Comparison of ENCODE assay signal across 10 mouse cellular contexts in the genomic region with DNA sequence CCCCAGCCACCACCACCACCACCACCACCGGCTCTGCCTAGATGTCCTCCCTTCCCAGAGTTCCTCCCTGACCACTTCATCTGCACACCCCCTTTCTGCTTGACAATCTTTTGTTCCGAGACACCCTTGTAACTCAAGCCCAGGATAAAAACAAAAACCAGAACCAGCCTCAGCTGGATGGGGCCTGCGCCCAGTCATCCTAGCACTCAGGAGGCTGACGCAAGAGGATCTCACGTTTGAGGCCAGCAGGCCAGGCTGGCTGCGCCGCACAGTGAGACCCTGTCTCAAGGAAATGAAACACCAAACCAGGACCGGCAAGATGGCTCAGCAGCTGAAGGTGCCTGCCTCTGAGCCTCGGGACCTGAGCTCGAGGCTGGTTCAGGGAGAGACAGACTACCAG. TPM values are rescaled to one million over a fixed set of nuclear protein-coding genes. Genes with fewer than 3 reads are reported as not detected.
A peak's percentile ranks its signal among the peaks of the same experiment; 100 is the strongest.
DNase-seq lines count a peak whose midpoint lies in the region; ATAC-seq and TF ChIP-seq lines count a peak whose summit lies in the region.
"Had no signal": no experiment of that assay in that cellular context is flagged by ENCODE, and none has a peak within 500 bp of the region (broad histone marks: within the 10 kb centered on the region; RNA-seq: fewer than 3 reads in every experiment).

No protein-coding gene starts in this region.

- TF ChIP-seq CTCF in kidney, postnatal 0 days (IDR thresholded peaks at IDR 0.05; ENCODE audit: low read depth), result no peak
- no peak for TF ChIP-seq CTCF in liver, postnatal 0 days (IDR thresholded peaks at IDR 0.05; ENCODE audit: low read depth)

- DNase-seq in kidney, postnatal 0 days (ENCODE audit: low spot score), result no peak
- DNase-seq in kidney, postnatal 14 days, result no peak
- DNase-seq in liver, postnatal 0 days, result peak; percentile 30
- no peak for DNase-seq in left cerebral cortex, postnatal 36 days (ENCODE audit: low spot score in 2 of 2)
- no peak for DNase-seq in right cerebral cortex, postnatal 25 days
- DNase-seq: adrenal gland, adult 8-10 months had no signal

- peaks cover 17% of the 10 kb centered on the region for H3K4me1 ChIP-seq in kidney, postnatal 0 days (replicated peaks; ENCODE audit: insufficient read depth, low read length)
- H3K4me1 ChIP-seq in brown adipose tissue, adult 24 weeks (ENCODE audit: control insufficient read depth, insufficient read depth, insufficient read length, low read length), result peaks cover 27% of the 10 kb centered on the region
- H3K4me1 ChIP-seq in liver, postnatal 0 days (ENCODE audit: insufficient read depth), result peaks cover 49% of the 10 kb centered on the region
- peaks cover 41% of the 10 kb centered on the region for H3K4me1 ChIP-seq in stomach, embryonic 16.5 days (ENCODE audit: control insufficient read depth, insufficient read depth, low read length)

- H3K4me2 ChIP-seq in kidney, postnatal 0 days (ENCODE audit: low read length), result no peak overlapping the region
- H3K4me2 ChIP-seq in liver, postnatal 0 days (ENCODE audit: low read depth, low read length), result peak overlapping the region; percentile 67
- H3K4me2 ChIP-seq in stomach, embryonic 16.5 days (ENCODE audit: low read depth, low read length), result peak overlapping the region; percentile 34; the same call in 1 of the 2 replicates
- H3K4me2 ChIP-seq: embryonic facial prominence, embryonic 15.5 days had no signal

- ATAC-seq in kidney, postnatal 0 days (replicated peaks; ENCODE audit: low FRiP score, low read depth), result no peak
- ATAC-seq in liver, postnatal 0 days, result no peak
- no peak for ATAC-seq in stomach, embryonic 16.5 days (ENCODE audit: insufficient read depth, low FRiP score)

- WGBS in kidney, postnatal 0 days, result 53% methylated on average over 10 of the region's 10 CpGs
- 38% methylated on average over 10 of the region's 10 CpGs for WGBS in liver, postnatal 0 days (ENCODE audit: insufficient replicate concordance)
- 51% methylated on average over 10 of the region's 10 CpGs for WGBS in stomach, embryonic 16.5 days

- H3K27me3 ChIP-seq in kidney, postnatal 0 days (ENCODE audit: insufficient read depth, low read length), result no peaks in the 10 kb centered on the region
- H3K27me3 ChIP-seq in liver, postnatal 0 days (ENCODE audit: insufficient read depth, low read length), result no peaks in the 10 kb centered on the region
- H3K27me3 ChIP-seq in stomach, embryonic 16.5 days (ENCODE audit: control insufficient read depth, insufficient read depth, low read length), result no peaks in the 10 kb centered on the region
- H3K27me3 ChIP-seq: embryonic facial prominence, embryonic 15.5 days had no signal

- intact Hi-C loops in left cerebral cortex, postnatal 36 days (cut with DNase I), result no loop called here

- no peak overlapping the region for H3K4me3 ChIP-seq in kidney, postnatal 0 days (replicated peaks; ENCODE audit: low read depth, low read length)
- no peak overlapping the region for H3K4me3 ChIP-seq in brown adipose tissue, adult 24 weeks (ENCODE audit: insufficient read depth, low read depth, low read length)
- peak overlapping the region; percentile 25; the same call in 1 of the 2 replicates for H3K4me3 ChIP-seq in liver, postnatal 0 days (ENCODE audit: low read depth, low read length)
- no peak overlapping the region for H3K4me3 ChIP-seq in stomach, embryonic 16.5 days (replicated peaks; ENCODE audit: low read length)
- H3K4me3 ChIP-seq: embryonic facial prominence, embryonic 15.5 days had no signal

- no peak for TF ChIP-seq EP300 in liver, postnatal 0 days (IDR thresholded peaks at IDR 0.05; ENCODE audit: low read depth)

- no peaks in the 10 kb centered on the region for H3K9me3 ChIP-seq in kidney, postnatal 0 days (replicated peaks; ENCODE audit: low read length)
- H3K9me3 ChIP-seq in liver, postnatal 0 days (ENCODE audit: low read length), result no peaks in the 10 kb centered on the region
- H3K9me3 ChIP-seq in stomach, embryonic 16.5 days (replicated peaks; ENCODE audit: control insufficient read depth, low read length), result no peaks in the 10 kb centered on the region
- H3K9me3 ChIP-seq: embryonic facial prominence, embryonic 15.5 days had no signal

- peaks cover 19% of the 10 kb centered on the region; the same call in 1 of the 2 replicates for H3K36me3 ChIP-seq in kidney, postnatal 0 days (ENCODE audit: insufficient read depth, low read length)
- peaks cover 23% of the 10 kb centered on the region for H3K36me3 ChIP-seq in liver, postnatal 0 days (replicated peaks; ENCODE audit: insufficient read depth, low read length)
- peaks cover 12% of the 10 kb centered on the region for H3K36me3 ChIP-seq in stomach, embryonic 16.5 days (ENCODE audit: control insufficient read depth, insufficient read depth, low read length)

- no peak overlapping the region for H3K27ac ChIP-seq in kidney, postnatal 0 days
- peak overlapping the region; percentile 19; the same call in 1 of the 2 replicates for H3K27ac ChIP-seq in brown adipose tissue, adult 24 weeks (replicated peaks; ENCODE audit: low read depth, low read length)
- peak overlapping the region; percentile 61 for H3K27ac ChIP-seq in liver, postnatal 0 days (ENCODE audit: low read depth)
- peak overlapping the region; percentile 64 for H3K27ac ChIP-seq in stomach, embryonic 16.5 days (ENCODE audit: low read length)
- H3K27ac ChIP-seq: embryonic facial prominence, embryonic 15.5 days had no signal

- H3K9ac ChIP-seq in kidney, postnatal 0 days (ENCODE audit: low read depth, low read length), result 0 out of 2 replicates have a peak overlapping the region, but pooled peaks have one; percentile 37
- H3K9ac ChIP-seq in liver, postnatal 0 days (replicated peaks), result no peak overlapping the region; the same call in 1 of the 2 replicates
- H3K9ac ChIP-seq in stomach, embryonic 16.5 days (ENCODE audit: low read length), result 0 out of 2 replicates have a peak overlapping the region, but pooled peaks have one; percentile 43
- H3K9ac ChIP-seq: embryonic facial prominence, embryonic 15.5 days had no signal

RNA-seq across cellular contexts. Expression of gene Vasp, which starts 4.6 kb away (rescaled TPM):
- 89.4 and 94.4 TPM in 2 replicates for polyA plus RNA-seq in kidney, postnatal 0 days (2015; fragmentation: Nextera tagmentation; extraction: Ambion mirVana)
- 13.4 and 19.2 TPM in 2 replicates for polyA plus RNA-seq in brown adipose tissue, adult 24 weeks (2012; ENCODE audit: insufficient read depth, insufficient read length, missing spikeins)
- polyA plus RNA-seq in liver, postnatal 0 days (2015; fragmentation: Nextera tagmentation; extraction: Ambion mirVana), result 36.2 and 36.4 TPM in 2 replicates
- 77.8 and 85.6 TPM in 2 replicates for polyA plus RNA-seq in stomach, embryonic 16.5 days (2015; fragmentation: Nextera tagmentation; extraction: Ambion mirVana)
- total RNA-seq in left cerebral cortex, postnatal 36 days (2021), result 10 to 100 TPM; 11.2 to 13.5 TPM

RNA-seq across cellular contexts. Expression of gene Ppm1n, which starts 12.8 kb away (rescaled TPM):
- polyA plus RNA-seq in kidney, postnatal 0 days (2015; fragmentation: Nextera tagmentation; extraction: Ambion mirVana), result 0.18 TPM in 1 of 2 replicates, not detected in the other
- polyA plus RNA-seq in brown adipose tissue, adult 24 weeks (2012; ENCODE audit: insufficient read depth, insufficient read length, missing spikeins), result not detected in 2 replicates
- polyA plus RNA-seq in liver, postnatal 0 days (2015; fragmentation: Nextera tagmentation; extraction: Ambion mirVana), result 0.15 TPM in 1 of 2 replicates, not detected in the other
- polyA plus RNA-seq in stomach, embryonic 16.5 days (2015; fragmentation: Nextera tagmentation; extraction: Ambion mirVana), result 0.17 TPM in 1 of 2 replicates, not detected in the other
- total RNA-seq in left cerebral cortex, postnatal 36 days (2021), result not detected
- total RNA-seq: adrenal gland, adult 8-10 months had no signal
- polyA plus RNA-seq: gonadal fat pad, adult 2 months had no signal

RNA-seq across cellular contexts. Expression of gene Rtn2, which starts 15.4 kb away (rescaled TPM):
- polyA plus RNA-seq in kidney, postnatal 0 days (2015; fragmentation: Nextera tagmentation; extraction: Ambion mirVana), result 7.3 and 7.4 TPM in 2 replicates
- polyA plus RNA-seq in brown adipose tissue, adult 24 weeks (2012; ENCODE audit: insufficient read depth, insufficient read length, missing spikeins), result 14.9 and 16.6 TPM in 2 replicates
- polyA plus RNA-seq in liver, postnatal 0 days (2015; fragmentation: Nextera tagmentation; extraction: Ambion mirVana), result 1.5 and 4.6 TPM in 2 replicates
- 14.8 and 21.7 TPM in 2 replicates for polyA plus RNA-seq in stomach, embryonic 16.5 days (2015; fragmentation: Nextera tagmentation; extraction: Ambion mirVana)
- 100 to 1,000 TPM in 1 of 2 experiments, 10 to 100 TPM in 1; 98.6 to 121 TPM for total RNA-seq in left cerebral cortex, postnatal 36 days (2021)

RNA-seq across cellular contexts. Expression of gene Opa3, which starts 38.9 kb away (rescaled TPM):
- 30.4 and 30.5 TPM in 2 replicates for polyA plus RNA-seq in kidney, postnatal 0 days (2015; fragmentation: Nextera tagmentation; extraction: Ambion mirVana)
- 28.9 and 29.2 TPM in 2 replicates for polyA plus RNA-seq in brown adipose tissue, adult 24 weeks (2012; ENCODE audit: insufficient read depth, insufficient read length, missing spikeins)
- polyA plus RNA-seq in liver, postnatal 0 days (2015; fragmentation: Nextera tagmentation; extraction: Ambion mirVana), result 8.7 and 9.7 TPM in 2 replicates
- polyA plus RNA-seq in stomach, embryonic 16.5 days (2015; fragmentation: Nextera tagmentation; extraction: Ambion mirVana), result 33.0 and 34.5 TPM in 2 replicates
- 10 to 100 TPM; 41.0 to 45.7 TPM for total RNA-seq in left cerebral cortex, postnatal 36 days (2021)

RNA-seq across cellular contexts. Expression of gene Fosb, which starts 42.8 kb away (rescaled TPM):
- 0.11 TPM in 2 replicates for polyA plus RNA-seq in kidney, postnatal 0 days (2015; fragmentation: Nextera tagmentation; extraction: Ambion mirVana)
- 2.7 and 48.0 TPM in 2 replicates for polyA plus RNA-seq in brown adipose tissue, adult 24 weeks (2012; ENCODE audit: insufficient read depth, insufficient read length, missing spikeins)
- polyA plus RNA-seq in liver, postnatal 0 days (2015; fragmentation: Nextera tagmentation; extraction: Ambion mirVana), result 0.06 TPM in 1 of 2 replicates, not detected in the other
- 0.25 and 0.27 TPM in 2 replicates for polyA plus RNA-seq in stomach, embryonic 16.5 days (2015; fragmentation: Nextera tagmentation; extraction: Ambion mirVana)
- 10 to 100 TPM; 20.6 to 22.5 TPM for total RNA-seq in left cerebral cortex, postnatal 36 days (2021)
